ENCODE assay signal across 18 mouse cellular contexts in genomic region chr19:16448796-16449195, GRCm38 (mm10). TPM values are rescaled to one million over a fixed set of nuclear protein-coding genes. Genes with fewer than 3 reads are reported as not detected.
DNase-seq lines count a peak whose midpoint lies in the region; ATAC-seq lines count a peak whose summit lies in the region.
"Had no signal": no experiment of that assay in that cellular context is flagged by ENCODE, and none has a peak within 500 bp of the region (broad histone marks: within the 10 kb centered on the region; RNA-seq: fewer than 3 reads in every experiment).

No protein-coding gene starts in this region.

- H3K4me3 ChIP-seq in kidney, embryonic 16.5 days (ENCODE audit: low read length), result no peak overlapping the region
- no peak overlapping the region for H3K4me3 ChIP-seq in hindbrain, embryonic 13.5 days
- H3K4me3 ChIP-seq in forebrain, embryonic 10.5 days, result no peak overlapping the region
- H3K4me3 ChIP-seq: embryonic facial prominence, embryonic 13.5 days; limb, embryonic 12.5 days; liver, embryonic 15.5 days; midbrain, embryonic 13.5 days had no signal

- no peaks in the 10 kb centered on the region for H3K27me3 ChIP-seq in kidney, embryonic 16.5 days (ENCODE audit: insufficient read depth, low read length)
- H3K27me3 ChIP-seq in hindbrain, embryonic 13.5 days, result no peaks in the 10 kb centered on the region
- no peaks in the 10 kb centered on the region for H3K27me3 ChIP-seq in forebrain, embryonic 10.5 days (ENCODE audit: poor library complexity, severe bottlenecking)
- H3K27me3 ChIP-seq: embryonic facial prominence, embryonic 13.5 days; limb, embryonic 12.5 days; liver, embryonic 15.5 days; midbrain, embryonic 13.5 days had no signal

- no peaks in the 10 kb centered on the region for H3K36me3 ChIP-seq in kidney, embryonic 16.5 days (ENCODE audit: insufficient read depth, low read length)
- H3K36me3 ChIP-seq in hindbrain, embryonic 13.5 days, result no peaks in the 10 kb centered on the region
- no peaks in the 10 kb centered on the region for H3K36me3 ChIP-seq in forebrain, embryonic 10.5 days (replicated peaks)
- H3K36me3 ChIP-seq: embryonic facial prominence, embryonic 13.5 days; G1E; limb, embryonic 12.5 days; liver, embryonic 15.5 days; midbrain, embryonic 13.5 days had no signal

- 0 out of 2 replicates have a peak overlapping the region, but pooled peaks have one; percentile 1 for H3K27ac ChIP-seq in kidney, embryonic 16.5 days (ENCODE audit: low read length)
- H3K27ac ChIP-seq in hindbrain, embryonic 13.5 days, result no peak overlapping the region
- no peak overlapping the region for H3K27ac ChIP-seq in forebrain, embryonic 10.5 days
- H3K27ac ChIP-seq: embryonic facial prominence, embryonic 13.5 days; hindbrain, postnatal 0 days; limb, embryonic 12.5 days; liver, embryonic 15.5 days; midbrain, embryonic 13.5 days had no signal

- 71% methylated on average over 5 of the region's 5 CpGs for WGBS in kidney, embryonic 16.5 days
- 78% methylated on average over 5 of the region's 5 CpGs for WGBS in hindbrain, embryonic 13.5 days
- 88% methylated on average over 5 of the region's 5 CpGs for WGBS in forebrain, embryonic 10.5 days

- ATAC-seq in kidney, embryonic 16.5 days (ENCODE audit: low FRiP score, low TSS enrichment), result no peak
- peak; percentile 66 for ATAC-seq in inflammation-experienced regulatory T-cells, adult 6 months
- no peak for ATAC-seq in hindbrain, embryonic 13.5 days (ENCODE audit: low FRiP score)
- ATAC-seq: hindbrain, postnatal 0 days; midbrain, embryonic 13.5 days had no signal

- H3K4me2 ChIP-seq in kidney, embryonic 16.5 days (replicated peaks; ENCODE audit: low read depth, low read length), result no peak overlapping the region
- no peak overlapping the region for H3K4me2 ChIP-seq in hindbrain, embryonic 13.5 days
- H3K4me2 ChIP-seq: embryonic facial prominence, embryonic 13.5 days; limb, embryonic 12.5 days; liver, embryonic 15.5 days; midbrain, embryonic 13.5 days had no signal

- no peaks in the 10 kb centered on the region for H3K9me3 ChIP-seq in kidney, embryonic 16.5 days (ENCODE audit: low read length)
- H3K9me3 ChIP-seq in hindbrain, embryonic 13.5 days, result no peaks in the 10 kb centered on the region
- no peaks in the 10 kb centered on the region for H3K9me3 ChIP-seq in forebrain, embryonic 10.5 days
- H3K9me3 ChIP-seq: embryonic facial prominence, embryonic 13.5 days; G1E; limb, embryonic 12.5 days; liver, embryonic 15.5 days; midbrain, embryonic 13.5 days had no signal

- H3K9ac ChIP-seq in kidney, embryonic 16.5 days (replicated peaks; ENCODE audit: low read length), result no peak overlapping the region
- H3K9ac ChIP-seq in hindbrain, embryonic 13.5 days, result no peak overlapping the region
- H3K9ac ChIP-seq: embryonic facial prominence, embryonic 13.5 days; limb, embryonic 12.5 days; liver, embryonic 15.5 days; midbrain, embryonic 13.5 days had no signal

- H3K4me1 ChIP-seq in kidney, embryonic 16.5 days (ENCODE audit: insufficient read depth, low read length), result peaks cover 15% of the 10 kb centered on the region
- peaks cover 7% of the 10 kb centered on the region; the same call in 1 of the 2 replicates for H3K4me1 ChIP-seq in hindbrain, embryonic 13.5 days (replicated peaks)
- H3K4me1 ChIP-seq in forebrain, embryonic 10.5 days, result no peaks in the 10 kb centered on the region
- H3K4me1 ChIP-seq: limb, embryonic 12.5 days; midbrain, embryonic 13.5 days had no signal

- no peak for DNase-seq in kidney, postnatal 25 days
- DNase-seq in CD4-positive helper T cell, adult 2 months (ENCODE audit: low read depth, low spot score), result peak; percentile 39
- DNase-seq in lung, postnatal 25 days (ENCODE audit: low spot score), result peak; percentile 56
- no peak for DNase-seq in gastrocnemius, postnatal 4 days (ENCODE audit: low spot score in 2 of 2)
- DNase-seq in forebrain, embryonic 10.5 days (ENCODE audit: extremely low spot score, low spot score), result no peak
- DNase-seq: adrenal gland, postnatal 25 days; cerebellum, postnatal 25 days; heart, adult 18-20 months; right cerebral cortex, postnatal 25 days had no signal

RNA-seq across cellular contexts. Expression of gene Gna14, which starts 13.2 kb away (rescaled TPM):
- 14.0 and 14.2 TPM in 2 replicates for polyA plus RNA-seq in kidney, embryonic 16.5 days (2015; fragmentation: Nextera tagmentation; extraction: Ambion mirVana)
- polyA plus RNA-seq in inflammation-experienced regulatory T-cells, adult 6 months (2017; shearing (Covaris generic)), result 1 to 10 TPM in 2 of 3 experiments, under 1 TPM in 1; 0.43 to 8.0 (median 3.8) TPM
- under 1 TPM; 0.76 to 0.96 TPM for total RNA-seq in gastrocnemius, postnatal 4 days (2021)
- 0.35 and 0.80 TPM in 2 replicates for polyA plus RNA-seq in hindbrain, embryonic 13.5 days (2015; fragmentation: Nextera tagmentation; extraction: Ambion mirVana)
- polyA plus RNA-seq in forebrain, embryonic 10.5 days (2016; fragmentation: Nextera tagmentation; extraction: Ambion mirVana), result 2.6 and 3.5 TPM in 2 replicates
- total RNA-seq: G1E had no signal
- polyA plus RNA-seq: G1E had no signal

Comparison
In these comparisons a context has a peak if more than half of its experiments do, and no peak if none do; other contexts are left out.
1. DNase-seq: peak in CD4-positive helper T cell, adult 2 months (single experiment) and lung, postnatal 25 days (single experiment); none in kidney, postnatal 25 days (0 of 2), gastrocnemius, postnatal 4 days (0 of 2) and forebrain, embryonic 10.5 days (single experiment).